Mouse (Mus musculus) ES-E14 (cell line): Measurements from ENCODE around the gene Bpgm. TPM values are rescaled to one million over a fixed set of nuclear protein-coding genes. Genes with fewer than 3 reads are reported as not detected.

Experiments
- DNase-seq: peaks from one replicate; pipeline ENCODE4 v3.0.0-alpha.2; 2013; ENCODE audit warnings: low read depth, low spot score
- H3K27ac ChIP-seq: 2 replicates; pipeline ENCODE4 v1.5.1; 2012; ENCODE audit warnings: low read depth, mild to moderate bottlenecking, low read length, moderate library complexity, mixed read lengths; ENCODE audit not compliant: poor library complexity, insufficient read depth, severe bottlenecking
- H3K36me3 ChIP-seq: 2 replicates; pipeline ENCODE4 v1.6.1; 2012; ENCODE audit warnings: mild to moderate bottlenecking, low read length, moderate library complexity, mixed read lengths; ENCODE audit not compliant: control insufficient read depth, poor library complexity, insufficient read depth, severe bottlenecking
- H3K4me1 ChIP-seq, 2 experiments: fragments of 150-350 bp in 1 of 2; sonication (generic) in 1 of 2; 2 replicates each; pipeline ENCODE4 v1.6.1; 2012; ENCODE audit warnings: low read length in 2 of 2, mild to moderate bottlenecking in 1 of 2, mixed read lengths in 1 of 2; ENCODE audit not compliant: control insufficient read depth in 2 of 2, insufficient read depth in 2 of 2, poor library complexity in 1 of 2
- H3K4me3 ChIP-seq, 2 experiments: fragments of 150-350 bp in 1 of 2; sonication (generic) in 1 of 2; 2 replicates each; pipeline ENCODE4 v1.5.1; 2012; ENCODE audit warnings: low read length in 2 of 2, low read depth in 1 of 2, mild to moderate bottlenecking in 1 of 2, mixed read lengths in 1 of 2; ENCODE audit not compliant: insufficient read depth in 1 of 2, poor library complexity in 1 of 2, severe bottlenecking in 1 of 2
- H3K9ac ChIP-seq: 2 replicates; pipeline ENCODE4 v1.6.1; 2012; ENCODE audit warnings: low read depth, mild to moderate bottlenecking, low read length, mixed read lengths; ENCODE audit not compliant: poor library complexity, insufficient read depth, severe bottlenecking
- H3K9me3 ChIP-seq: fragments of 150-350 bp; sonication (generic); 2 replicates; pipeline ENCODE4 v1.6.1; 2012; ENCODE audit warnings: low read depth, mild to moderate bottlenecking, low read length; ENCODE audit not compliant: control insufficient read depth, insufficient read depth
- CHD2 ChIP-seq: IDR thresholded peaks from 2 replicates; pipeline ENCODE4 v1.6.1; 2014; ENCODE audit warnings: mild to moderate bottlenecking, low read depth, low read length, inconsistent platforms
- HCFC1 ChIP-seq: IDR thresholded peaks from 2 replicates; pipeline ENCODE4 v1.6.1; 2012; ENCODE audit warnings: low read length, inconsistent platforms, borderline replicate concordance; ENCODE audit not compliant: insufficient read depth
- MAFK ChIP-seq: IDR thresholded peaks from 2 replicates; pipeline ENCODE4 v1.6.1; 2014; ENCODE audit warnings: mild to moderate bottlenecking, low read depth, low read length, inconsistent platforms; ENCODE audit not compliant: insufficient read depth
- ZC3H11A ChIP-seq: IDR thresholded peaks from 2 replicates; pipeline ENCODE4 v1.6.1; 2012; ENCODE audit warnings: low read depth, mild to moderate bottlenecking, inconsistent platforms, low read length, borderline replicate concordance
- ZNF384 ChIP-seq: IDR thresholded peaks from 2 replicates; pipeline ENCODE4 v1.6.1; 2012; ENCODE audit warnings: low read depth, low read length, inconsistent platforms
- in situ Hi-C, 2 experiments: fragments of 600-800 bp; cut with MboI; formaldehyde crosslinking; loops; one replicate each; pipeline ENCODE4 v1.15.1; 2025; ENCODE audit warnings: low sequenced_read_pairs in 2 of 2, inconsistent platforms in 1 of 2; ENCODE audit not compliant: unreplicated experiment in 2 of 2
- total RNA-seq: library from RNA; depleted of rRNA; stranded (reverse); fragments of 300-350 nt; gene quantifications from 2 replicates; pipeline ENCODE4 v1.2.3, GENCODE M21; 2012

Gene Bpgm
- total RNA-seq, 1 experiment: 17.6 TPM

- Histone ChIP-seq H3K9me3 (no peaks in the 10 kb centered on the region), H3K27ac (no peak overlapping the region), H3K36me3 (no peaks in the 10 kb centered on the region), H3K4me3 (no peak overlapping the region), H3K9ac (no peak overlapping the region), H3K4me1 (no peaks in the 10 kb centered on the region)
- TF ChIP-seq CHD2 (no peak), ZNF384 (no peak), HCFC1 (no peak), ZC3H11A (no peak), MAFK (no peak)
- in situ Hi-C loops: no loop called here
- no peak for DNase-seq
These were observed 57.0 kb downstream of the Bpgm start for GRCm38 (mm10) chr6:34533055-34533454.

GRCm38 (mm10) chr6:34533896-34534295 is 57.9 kb downstream of the Bpgm start:
- in situ Hi-C loops: no loop called here
- no peak overlapping the region for H3K4me3 ChIP-seq
- no peak for TF ChIP-seq ZNF384
- TF ChIP-seq ZC3H11A: no peak
- TF ChIP-seq MAFK: no peak
- TF ChIP-seq HCFC1: no peak
- no peak for TF ChIP-seq CHD2

GRCm38 (mm10) chr6:34542866-34543265 is 66.9 kb downstream of the Bpgm start:
- no peaks in the 10 kb centered on the region for H3K36me3 ChIP-seq
- H3K27ac ChIP-seq: no peak overlapping the region
- H3K4me3 ChIP-seq: no peak overlapping the region
- H3K9ac ChIP-seq: no peak overlapping the region
- no peaks in the 10 kb centered on the region for H3K4me1 ChIP-seq
- in situ Hi-C loops: no loop called here
- H3K9me3 ChIP-seq: no peaks in the 10 kb centered on the region
- TF ChIP-seq ZNF384 (no peak), MAFK (no peak), ZC3H11A (no peak), HCFC1 (no peak), CHD2 (no peak)
- no peak for DNase-seq

More at GRCm38 (mm10) chr6:34533896-34534295, 57.9 kb downstream of the Bpgm start:
- Histone ChIP-seq H3K27ac (no peak overlapping the region), H3K4me1 (no peaks in the 10 kb centered on the region), H3K36me3 (no peaks in the 10 kb centered on the region), H3K9ac (no peak overlapping the region), H3K9me3 (no peaks in the 10 kb centered on the region)
- DNase-seq: no peak

GRCm38 (mm10) chr6:34543303-34544206 is 67.5 kb downstream of the Bpgm start:
- H3K4me3 ChIP-seq: no peak overlapping the region
- H3K9me3 ChIP-seq: no peaks in the 10 kb centered on the region
- H3K9ac ChIP-seq: no peak overlapping the region
- H3K27ac ChIP-seq: no peak overlapping the region
- no peaks in the 10 kb centered on the region for H3K36me3 ChIP-seq
- peaks cover 0 to 3% of the 10 kb centered on the region in 2 experiments; a peak in 2 of 4 replicates for H3K4me1 ChIP-seq
- in situ Hi-C loops: no loop called here
- TF ChIP-seq ZC3H11A (no peak), ZNF384 (no peak), MAFK (no peak), CHD2 (no peak), HCFC1 (no peak)
- no peak for DNase-seq
